Mouse (Mus musculus) erythroid progenitor cell, adult 5-6 weeks (primary cell): ENCODE results near the gene Kras. TPM values are rescaled to one million over a fixed set of nuclear protein-coding genes. Genes with fewer than 3 reads are reported as not detected.

Experiments
- ATAC-seq: replicated peaks from 2 replicates; pipeline ENCODE4 v1.8.0; 2016; ENCODE audit warnings: moderate number of reproducible peaks, mild to moderate bottlenecking, moderate TSS enrichment, inconsistent platforms; ENCODE audit not compliant: poor library complexity, low FRiP score, severe bottlenecking
- total RNA-seq, 2 experiments: library from RNA; stranded (forward) in 1 of 2; stranded (reverse) in 1 of 2; fragments of 150-400 nt in 1 of 2; fragments of 186-747, 209-891 nt in 1 of 2; gene quantifications; 2 replicates each; pipeline versions ENCODE4 v1.2.3 to v1.2.4; 2015 to 2017; ENCODE audit warnings: low replicate concordance in 2 of 2

Kras gene
- total RNA-seq, 2 experiments from 2014 or later = 32.5 to 71.3 TPM

- no peak for ATAC-seq
These were observed 781 bp upstream of the Kras start for GRCm38 (mm10) chr6:145250820-145251219.

- ATAC-seq = peak; percentile 77
These were observed 501 bp downstream of the Kras start for GRCm38 (mm10) chr6:145249291-145250184.

- ATAC-seq = no peak
These were observed 2.2 kb downstream of the Kras start for GRCm38 (mm10) chr6:145247886-145248285.

- ATAC-seq = no peak
These were observed 3.2 kb downstream of the Kras start for GRCm38 (mm10) chr6:145246841-145247240.

GRCm38 (mm10) chr6:145242521-145242920 is 7.5 kb downstream of the Kras start:
- ATAC-seq = no peak

- no peak for ATAC-seq
These were observed 9.8 kb downstream of the Kras start for GRCm38 (mm10) chr6:145240285-145240684.

GRCm38 (mm10) chr6:145237148-145237547 is 12.9 kb downstream of the Kras start:
- ATAC-seq = no peak

GRCm38 (mm10) chr6:145235367-145235766 is 14.7 kb downstream of the Kras start:
- no peak for ATAC-seq

GRCm38 (mm10) chr6:145234391-145234790 is 15.6 kb downstream of the Kras start:
- ATAC-seq = no peak

- no peak for ATAC-seq
These were observed 23.7 kb downstream of the Kras start for GRCm38 (mm10) chr6:145226296-145226695.

GRCm38 (mm10) chr6:145224246-145224645 is 25.8 kb downstream of the Kras start:
- no peak for ATAC-seq

GRCm38 (mm10) chr6:145215826-145216225 is 34.2 kb downstream of the Kras start:
- no peak for ATAC-seq

GRCm38 (mm10) chr6:145213916-145214315 is 36.1 kb downstream of the Kras start:
- no peak for ATAC-seq

GRCm38 (mm10) chr6:145211376-145212305 is 38.4 kb downstream of the Kras start:
- ATAC-seq = peak; percentile 9; the same call in 1 of the 2 replicates

- peak; percentile 95 for ATAC-seq
These were observed 39.2 kb downstream of the Kras start, which contains the start of the genes Casc1 and Etfrf1 for GRCm38 (mm10) chr6:145210816-145211338. TSS of gene Casc1 (minus strand) at chr6:145211005. TSS of gene Etfrf1 (plus strand) at chr6:145211134.

GRCm38 (mm10) chr6:145210056-145210680 is 39.9 kb downstream of the Kras start:
- no peak for ATAC-seq

GRCm38 (mm10) chr6:145205142-145205541 is 44.9 kb downstream of the Kras start:
- no peak for ATAC-seq

GRCm38 (mm10) chr6:145204440-145204839 is 45.6 kb downstream of the Kras start:
- ATAC-seq = no peak

- ATAC-seq = no peak
These were observed 47.5 kb downstream of the Kras start for GRCm38 (mm10) chr6:145202432-145203125.
